Mouse (Mus musculus) forebrain, postnatal 0 days (tissue): ENCODE data around the gene Gstm4. TPM values are rescaled to one million over a fixed set of nuclear protein-coding genes. Genes with fewer than 3 reads are reported as not detected.

Source experiments
- ATAC-seq: fragments of 200-750 bp; cut with Nextera tagmentation; 2 replicates; pipeline ENCODE4 v1.8.0; 2017; ENCODE audit warnings: mild to moderate bottlenecking, moderate library complexity
- DNase-seq: peaks from one replicate; pipeline ENCODE4 v3.0.0-alpha.2; 2015
- H3K27ac ChIP-seq: fragments of 300-500 bp; sonication (generic); 2 replicates; pipeline ENCODE4 v1.5.1; 2014; ENCODE audit warnings: low read depth, mild to moderate bottlenecking, antibody characterized with exemption, low read length, moderate library complexity, mixed read lengths
- H3K27me3 ChIP-seq: fragments of 300-500 bp; sonication (generic); 2 replicates; pipeline ENCODE4 v1.6.1; 2014; ENCODE audit warnings: mild to moderate bottlenecking, low read length, mixed read lengths; ENCODE audit not compliant: insufficient read depth
- H3K36me3 ChIP-seq: fragments of 300-500 bp; sonication (generic); 2 replicates; pipeline ENCODE4 v1.6.1; 2014; ENCODE audit warnings: mild to moderate bottlenecking, moderate library complexity; ENCODE audit not compliant: insufficient read depth
- H3K4me1 ChIP-seq: fragments of 300-500 bp; sonication (generic); 2 replicates; pipeline ENCODE4 v1.6.1; 2014; ENCODE audit warnings: antibody characterized with exemption; ENCODE audit not compliant: insufficient read depth
- H3K4me2 ChIP-seq: fragments of 300-500 bp; sonication (generic); 2 replicates; pipeline ENCODE4 v1.6.1; 2014; ENCODE audit warnings: low read depth, mild to moderate bottlenecking, moderate library complexity
- H3K4me3 ChIP-seq: fragments of 300-500 bp; sonication (generic); 2 replicates; pipeline ENCODE4 v1.5.1; 2014; ENCODE audit warnings: low read depth, low read length, mixed read lengths
- H3K9ac ChIP-seq: fragments of 300-500 bp; sonication (generic); 2 replicates; pipeline ENCODE4 v1.6.1; 2014; ENCODE audit warnings: mild to moderate bottlenecking
- H3K9me3 ChIP-seq: fragments of 300-500 bp; sonication (generic); 2 replicates; pipeline ENCODE4 v1.6.1; 2016; ENCODE audit warnings: low read length
- CTCF ChIP-seq: sonication (generic); IDR thresholded peaks from 2 replicates; pipeline ENCODE4 v1.5.1; 2016; ENCODE audit warnings: antibody characterized with exemption, control low read depth, low read depth
- WGBS: fragments of 180-500 bp; shearing (Covaris S2); extraction: QIAGEN DNeasy Blood & Tissue Kit; methylation state at CpG from one replicate; pipeline ENCODE4 v1.1.7; 2014; 5-methylcytosine and 5-hydroxymethylcytosine counted together
- polyA plus RNA-seq: library from polyadenylated mRNA; unstranded; fragments of >200 nt; fragmentation: Nextera tagmentation; extraction: Ambion mirVana; gene quantifications from 2 replicates; pipeline ENCODE4 v1.2.1, GENCODE M21; 2015
- total RNA-seq: library from RNA; depleted of rRNA; stranded (reverse); fragments of >200 nt; gene quantifications from 2 replicates; pipeline ENCODE4 v1.2.3, GENCODE M21; 2014

Gstm4 gene
- total and polyA plus RNA-seq, 2 experiments from 2014 or later, result 5.6 to 22.9 TPM

DNA sequence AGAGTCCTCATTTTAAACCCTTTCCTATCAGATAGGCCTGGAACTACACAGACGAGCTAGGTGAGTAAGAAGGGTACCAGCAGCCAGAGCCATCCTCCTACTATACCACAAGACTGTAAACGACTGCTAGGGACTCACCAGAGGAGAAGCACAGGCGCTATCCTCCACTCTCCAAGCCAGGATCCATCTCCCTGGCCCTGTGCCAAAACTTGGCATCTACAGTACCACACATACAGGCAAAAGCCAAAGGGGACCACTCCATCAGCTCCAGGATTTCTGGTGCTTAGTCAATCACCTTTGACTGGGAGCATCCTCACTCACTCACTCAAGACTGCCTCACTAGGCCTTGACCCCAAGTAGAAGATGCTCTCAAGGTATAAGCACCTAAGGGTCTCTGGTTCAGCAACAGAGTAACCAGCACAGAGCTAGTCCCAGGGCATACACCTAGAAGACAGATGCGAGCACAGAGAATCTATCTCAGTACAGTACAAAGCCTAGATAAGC lies 39.3 kb upstream of the Gstm4 start:
- no peak for TF ChIP-seq CTCF
- Histone ChIP-seq H3K4me2 (peak overlapping the region; percentile 100), H3K9ac (no peak overlapping the region), H3K36me3 (peaks cover 19% of the 10 kb centered on the region), H3K9me3 (no peaks in the 10 kb centered on the region), H3K27ac (no peak overlapping the region), H3K27me3 (no peaks in the 10 kb centered on the region), H3K4me3 (0 out of 2 replicates have a peak overlapping the region, but pooled peaks have one; percentile 50), H3K4me1 (peaks cover 26% of the 10 kb centered on the region)
- DNase-seq (no peak), ATAC-seq (no peak)
- 79% methylated on average over 4 of the region's 4 CpGs for WGBS

GRCm38 (mm10) chr3:108083161-108083560 lies 38.5 kb upstream of the Gstm4 start:
- Histone ChIP-seq H3K9me3 (no peaks in the 10 kb centered on the region), H3K4me3 (no peak overlapping the region), H3K9ac (no peak overlapping the region), H3K4me2 (no peak overlapping the region), H3K27me3 (no peaks in the 10 kb centered on the region), H3K27ac (no peak overlapping the region), H3K36me3 (peaks cover 25% of the 10 kb centered on the region), H3K4me1 (peaks cover 26% of the 10 kb centered on the region)
- no peak for TF ChIP-seq CTCF
- DNase-seq (no peak), ATAC-seq (no peak)
- 52% methylated on average over 2 of the region's 2 CpGs for WGBS

- ATAC-seq (no peak), DNase-seq (no peak)
- Histone ChIP-seq H3K4me3 (no peak overlapping the region), H3K9me3 (no peaks in the 10 kb centered on the region), H3K9ac (no peak overlapping the region), H3K4me1 (peaks cover 26% of the 10 kb centered on the region), H3K27me3 (no peaks in the 10 kb centered on the region), H3K4me2 (peak overlapping the region; percentile 13; the same call in 1 of the 2 replicates), H3K36me3 (peaks cover 28% of the 10 kb centered on the region), H3K27ac (0 out of 2 replicates have a peak overlapping the region, but pooled peaks have one; percentile 4)
- TF ChIP-seq CTCF, result no peak
- 72% methylated on average over 1 of the region's 1 CpGs for WGBS
These were observed 37.7 kb upstream of the Gstm4 start for GRCm38 (mm10) chr3:108082251-108082875.

DNA sequence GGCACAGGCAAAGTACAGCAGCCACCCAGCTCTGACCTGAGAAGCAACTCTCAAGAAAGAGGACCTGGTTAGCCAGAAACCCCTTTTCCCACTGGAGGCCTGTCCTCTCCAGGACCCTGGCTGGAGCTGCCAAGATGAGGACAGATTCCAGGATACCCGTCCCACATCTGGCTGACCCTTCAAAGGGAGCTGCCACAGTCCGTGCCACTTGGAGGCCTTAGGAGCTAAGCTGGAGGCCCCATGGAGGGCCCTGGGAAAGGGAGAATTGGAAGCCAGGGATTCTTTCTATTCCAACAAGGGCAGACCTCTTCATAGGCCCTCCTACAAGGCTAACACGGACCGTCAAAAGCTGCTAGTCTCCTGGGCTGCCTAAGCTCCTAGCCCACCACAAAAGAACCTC lies 37.0 kb upstream of the Gstm4 start:
- no peak overlapping the region for H3K9ac ChIP-seq
- WGBS, result 51% methylated on average over 4 of the region's 4 CpGs

GRCm38 (mm10) chr3:108076836-108077235 lies 32.1 kb upstream of the Gstm4 start:
- WGBS, result 94% methylated on average over 8 of the region's 9 CpGs
- H3K4me3 ChIP-seq, result no peak overlapping the region
- ATAC-seq (no peak), DNase-seq (no peak)
- no peak overlapping the region for H3K27ac ChIP-seq
- H3K4me2 ChIP-seq, result no peak overlapping the region
- H3K9me3 ChIP-seq, result no peaks in the 10 kb centered on the region
- H3K9ac ChIP-seq, result no peak overlapping the region
- H3K36me3 ChIP-seq, result peaks cover 57% of the 10 kb centered on the region
- no peaks in the 10 kb centered on the region for H3K4me1 ChIP-seq
- no peak for TF ChIP-seq CTCF
- no peaks in the 10 kb centered on the region for H3K27me3 ChIP-seq

More for the DNA sequence above, 37.0 kb upstream of the Gstm4 start:
- ATAC-seq (no peak), DNase-seq (no peak)
- Histone ChIP-seq H3K4me3 (no peak overlapping the region), H3K27me3 (no peaks in the 10 kb centered on the region), H3K9me3 (no peaks in the 10 kb centered on the region), H3K27ac (0 out of 2 replicates have a peak overlapping the region, but pooled peaks have one; percentile 4), H3K36me3 (peaks cover 35% of the 10 kb centered on the region), H3K4me2 (0 out of 2 replicates have a peak overlapping the region, but pooled peaks have one; percentile 8), H3K4me1 (peaks cover 26% of the 10 kb centered on the region)
- TF ChIP-seq CTCF, result no peak

DNA sequence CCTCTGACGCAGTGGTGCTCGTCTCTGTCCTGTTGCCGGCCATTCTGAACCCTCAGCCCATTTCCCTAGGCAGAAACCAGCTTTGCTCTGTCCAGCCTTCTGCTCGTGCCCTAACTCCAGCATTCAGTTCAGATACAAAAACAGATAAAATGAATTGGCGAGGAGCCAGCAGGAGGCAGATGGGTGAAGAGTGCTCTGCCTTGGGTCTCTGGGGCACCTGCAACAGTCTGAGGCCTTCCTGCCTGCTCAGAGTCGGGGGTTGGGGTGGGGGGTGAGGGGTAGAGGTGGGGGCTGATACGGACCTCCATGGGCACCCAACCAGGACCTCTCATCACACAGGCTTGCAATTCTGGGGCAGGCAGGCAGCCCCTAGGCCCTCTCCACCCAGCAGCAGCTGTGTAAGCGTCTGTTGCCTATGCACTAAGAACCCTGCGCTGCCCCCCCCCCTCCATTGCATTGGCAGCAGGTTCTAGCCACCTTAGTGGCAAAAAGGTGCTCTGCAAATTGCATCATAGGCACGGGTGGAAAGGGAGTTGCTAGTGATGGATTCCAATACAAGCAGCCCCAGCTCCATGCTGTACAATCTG lies 28.4 kb upstream of the Gstm4 start:
- DNase-seq (no peak), ATAC-seq (peak; percentile 37; the same call in 1 of the 2 replicates)
- Histone ChIP-seq H3K4me3 (no peak overlapping the region), H3K27ac (0 out of 2 replicates have a peak overlapping the region, but pooled peaks have one; percentile 15), H3K9me3 (no peaks in the 10 kb centered on the region), H3K36me3 (peaks cover 32% of the 10 kb centered on the region), H3K4me2 (no peak overlapping the region), H3K9ac (no peak overlapping the region), H3K4me1 (no peaks in the 10 kb centered on the region), H3K27me3 (no peaks in the 10 kb centered on the region)
- no peak for TF ChIP-seq CTCF
- 63% methylated on average over 10 of the region's 10 CpGs for WGBS
